Mouse (Mus musculus) embryonic facial prominence, embryonic 12.5 days (tissue): ENCODE results near the gene Phf14. TPM values are rescaled to one million over a fixed set of nuclear protein-coding genes. Genes with fewer than 3 reads are reported as not detected.

ENCODE experiments used
- ATAC-seq: fragments of 200-750 bp; cut with Nextera tagmentation; 2 replicates; pipeline ENCODE4 v1.8.0; 2017; ENCODE audit not compliant: insufficient number of reproducible peaks, insufficient read depth, low FRiP score, low TSS enrichment
- H3K27ac ChIP-seq: fragments of 300-500 bp; sonication (generic); 2 replicates; pipeline ENCODE4 v1.5.1; 2016; ENCODE audit warnings: mild to moderate bottlenecking
- H3K27me3 ChIP-seq: fragments of 300-500 bp; sonication (generic); 2 replicates; pipeline ENCODE4 v1.6.1; 2016; ENCODE audit warnings: mild to moderate bottlenecking, moderate library complexity
- H3K36me3 ChIP-seq: fragments of 300-500 bp; sonication (generic); 2 replicates; pipeline ENCODE4 v1.6.1; 2016; ENCODE audit warnings: mild to moderate bottlenecking
- H3K4me1 ChIP-seq: fragments of 300-500 bp; sonication (generic); 2 replicates; pipeline ENCODE4 v1.6.1; 2016
- H3K4me2 ChIP-seq: fragments of 300-500 bp; sonication (generic); replicated peaks from 2 replicates; pipeline ENCODE4 v1.6.1; 2016; ENCODE audit warnings: mild to moderate bottlenecking, moderate library complexity
- H3K4me3 ChIP-seq: fragments of 300-500 bp; sonication (generic); 2 replicates; pipeline ENCODE4 v1.5.1; 2016; ENCODE audit warnings: mild to moderate bottlenecking
- H3K9ac ChIP-seq: fragments of 300-500 bp; sonication (generic); 2 replicates; pipeline ENCODE4 v1.6.1; 2016; ENCODE audit warnings: mild to moderate bottlenecking, moderate library complexity
- H3K9me3 ChIP-seq: fragments of 300-500 bp; sonication (generic); 2 replicates; pipeline ENCODE4 v1.6.1; 2016; ENCODE audit warnings: mild to moderate bottlenecking, moderate library complexity
- WGBS: fragments of 180-500 bp; shearing (Covaris S2); methylation state at CpG from one replicate; pipeline ENCODE4 v1.1.7; 2016; 5-methylcytosine and 5-hydroxymethylcytosine counted together
- polyA plus RNA-seq: library from polyadenylated mRNA; unstranded; fragments of >200 nt; fragmentation: Nextera tagmentation; extraction: Ambion mirVana; gene quantifications from 2 replicates; pipeline ENCODE4 v1.2.1, GENCODE M21; 2016

Gene Phf14
- polyA plus RNA-seq, 1 experiment from 2014 or later: 110 TPM

GRCm38 (mm10) chr6:11948100-11948499 is 40.5 kb downstream of the Phf14 start:
- Histone ChIP-seq H3K4me2 (no peak overlapping the region), H3K36me3 (peaks cover 32% of the 10 kb centered on the region), H3K27me3 (no peaks in the 10 kb centered on the region), H3K4me3 (no peak overlapping the region), H3K4me1 (no peaks in the 10 kb centered on the region), H3K9ac (no peak overlapping the region), H3K27ac (no peak overlapping the region), H3K9me3 (no peaks in the 10 kb centered on the region)
- no peak for ATAC-seq
- 93% methylated on average over 1 of the region's 1 CpGs for WGBS

GRCm38 (mm10) chr6:11960172-11960571 is 52.6 kb downstream of the Phf14 start:
- Histone ChIP-seq H3K9ac (no peak overlapping the region), H3K4me3 (no peak overlapping the region), H3K4me2 (no peak overlapping the region), H3K27ac (no peak overlapping the region), H3K9me3 (no peaks in the 10 kb centered on the region), H3K27me3 (no peaks in the 10 kb centered on the region), H3K4me1 (no peaks in the 10 kb centered on the region), H3K36me3 (peaks cover 11% of the 10 kb centered on the region)
- ATAC-seq: no peak
- WGBS: 91% methylated on average over 7 of the region's 7 CpGs

- Histone ChIP-seq H3K27me3 (no peaks in the 10 kb centered on the region), H3K36me3 (peaks cover 32% of the 10 kb centered on the region), H3K9ac (no peak overlapping the region), H3K9me3 (no peaks in the 10 kb centered on the region), H3K27ac (no peak overlapping the region), H3K4me3 (no peak overlapping the region), H3K4me2 (no peak overlapping the region), H3K4me1 (no peaks in the 10 kb centered on the region)
- 92% methylated on average over 1 of the region's 1 CpGs for WGBS
- ATAC-seq: no peak
Measured at GRCm38 (mm10) chr6:11993782-11994181, 86.2 kb downstream of the Phf14 start.

- Histone ChIP-seq H3K27ac (no peak overlapping the region), H3K4me1 (no peaks in the 10 kb centered on the region), H3K9me3 (no peaks in the 10 kb centered on the region), H3K4me3 (no peak overlapping the region), H3K27me3 (no peaks in the 10 kb centered on the region), H3K36me3 (peaks cover 36% of the 10 kb centered on the region), H3K4me2 (no peak overlapping the region), H3K9ac (no peak overlapping the region)
- WGBS: 83% methylated on average over 4 of the region's 4 CpGs
- ATAC-seq: no peak
Measured at GRCm38 (mm10) chr6:11998576-11998975, 91.0 kb downstream of the Phf14 start.

- Histone ChIP-seq H3K36me3 (peaks cover 31% of the 10 kb centered on the region), H3K9ac (no peak overlapping the region), H3K27me3 (no peaks in the 10 kb centered on the region), H3K4me1 (no peaks in the 10 kb centered on the region), H3K27ac (no peak overlapping the region), H3K4me3 (no peak overlapping the region), H3K4me2 (no peak overlapping the region), H3K9me3 (no peaks in the 10 kb centered on the region)
- ATAC-seq: no peak
- 88% methylated on average over 1 of the region's 1 CpGs for WGBS
Measured at GRCm38 (mm10) chr6:11999506-11999905, 91.9 kb downstream of the Phf14 start.

GRCm38 (mm10) chr6:12005455-12005854 is 97.8 kb downstream of the Phf14 start:
- H3K9me3 ChIP-seq: no peaks in the 10 kb centered on the region
- no peak overlapping the region for H3K9ac ChIP-seq
- ATAC-seq: no peak
- H3K36me3 ChIP-seq: peaks cover 9% of the 10 kb centered on the region; the same call in 1 of the 2 replicates
- no peaks in the 10 kb centered on the region for H3K27me3 ChIP-seq
- 95% methylated on average over 4 of the region's 4 CpGs for WGBS
- H3K4me3 ChIP-seq: no peak overlapping the region
- no peak overlapping the region for H3K4me2 ChIP-seq
- no peaks in the 10 kb centered on the region for H3K4me1 ChIP-seq
- H3K27ac ChIP-seq: no peak overlapping the region

- no peak for ATAC-seq
- no peak overlapping the region for H3K9ac ChIP-seq
- no peak overlapping the region for H3K27ac ChIP-seq
- H3K9me3 ChIP-seq: no peaks in the 10 kb centered on the region
- no peaks in the 10 kb centered on the region for H3K27me3 ChIP-seq
- H3K4me1 ChIP-seq: no peaks in the 10 kb centered on the region
- H3K4me2 ChIP-seq: no peak overlapping the region
- H3K36me3 ChIP-seq: peaks cover 9% of the 10 kb centered on the region; the same call in 1 of the 2 replicates
- H3K4me3 ChIP-seq: no peak overlapping the region
- 94% methylated on average over 1 of the region's 1 CpGs for WGBS
Measured at GRCm38 (mm10) chr6:12006001-12006400, 98.4 kb downstream of the Phf14 start.

GRCm38 (mm10) chr6:12012103-12012502 is 104.5 kb downstream of the Phf14 start:
- ATAC-seq: no peak
- WGBS: 97% methylated on average over 5 of the region's 5 CpGs
- H3K4me1 ChIP-seq: no peaks in the 10 kb centered on the region
- H3K9ac ChIP-seq: no peak overlapping the region
- no peak overlapping the region for H3K4me3 ChIP-seq
- no peaks in the 10 kb centered on the region for H3K9me3 ChIP-seq
- H3K36me3 ChIP-seq: peaks cover 8% of the 10 kb centered on the region; the same call in 1 of the 2 replicates
- no peaks in the 10 kb centered on the region for H3K27me3 ChIP-seq
- no peak overlapping the region for H3K27ac ChIP-seq
- H3K4me2 ChIP-seq: no peak overlapping the region

GRCm38 (mm10) chr6:12014035-12014434 is 106.4 kb downstream of the Phf14 start:
- WGBS: 67% methylated on average over 2 of the region's 2 CpGs
- H3K4me1 ChIP-seq: no peaks in the 10 kb centered on the region

GRCm38 (mm10) chr6:12014733-12015132 is 107.1 kb downstream of the Phf14 start:
- ATAC-seq: no peak
- Histone ChIP-seq H3K27ac (no peak overlapping the region), H3K27me3 (no peaks in the 10 kb centered on the region), H3K4me3 (no peak overlapping the region), H3K4me1 (no peaks in the 10 kb centered on the region), H3K4me2 (no peak overlapping the region), H3K9me3 (no peaks in the 10 kb centered on the region), H3K9ac (no peak overlapping the region), H3K36me3 (0 out of 2 replicates have a peak, but pooled peaks cover 3% of the 10 kb centered on the region)
- WGBS: 94% methylated on average over 2 of the region's 2 CpGs

More at GRCm38 (mm10) chr6:12014035-12014434, 106.4 kb downstream of the Phf14 start:
- no peak for ATAC-seq
- H3K27ac ChIP-seq: no peak overlapping the region
- H3K4me3 ChIP-seq: no peak overlapping the region
- H3K36me3 ChIP-seq: 0 out of 2 replicates have a peak, but pooled peaks cover 3% of the 10 kb centered on the region
- H3K27me3 ChIP-seq: no peaks in the 10 kb centered on the region
- no peaks in the 10 kb centered on the region for H3K9me3 ChIP-seq
- H3K9ac ChIP-seq: no peak overlapping the region
- no peak overlapping the region for H3K4me2 ChIP-seq

- H3K9me3 ChIP-seq: no peaks in the 10 kb centered on the region
- 75% methylated on average over 1 of the region's 1 CpGs for WGBS
- no peak overlapping the region for H3K9ac ChIP-seq
- H3K36me3 ChIP-seq: peaks cover 11% of the 10 kb centered on the region
- no peaks in the 10 kb centered on the region for H3K27me3 ChIP-seq
- no peaks in the 10 kb centered on the region for H3K4me1 ChIP-seq
- H3K4me2 ChIP-seq: no peak overlapping the region
- no peak overlapping the region for H3K27ac ChIP-seq
- H3K4me3 ChIP-seq: no peak overlapping the region
- ATAC-seq: no peak
Measured at GRCm38 (mm10) chr6:12019736-12020135, 112.1 kb downstream of the Phf14 start.

GRCm38 (mm10) chr6:12020156-12020555 is 112.5 kb downstream of the Phf14 start:
- no peaks in the 10 kb centered on the region for H3K27me3 ChIP-seq
- 68% methylated on average over 3 of the region's 3 CpGs for WGBS
- H3K4me3 ChIP-seq: no peak overlapping the region
- no peak overlapping the region for H3K27ac ChIP-seq
- no peak overlapping the region for H3K4me2 ChIP-seq
- peaks cover 9% of the 10 kb centered on the region for H3K36me3 ChIP-seq
- H3K9me3 ChIP-seq: no peaks in the 10 kb centered on the region
- no peak overlapping the region for H3K9ac ChIP-seq
- no peak for ATAC-seq
- H3K4me1 ChIP-seq: no peaks in the 10 kb centered on the region

GRCm38 (mm10) chr6:12020738-12021137 is 113.1 kb downstream of the Phf14 start:
- no peak overlapping the region for H3K4me3 ChIP-seq
- H3K27ac ChIP-seq: no peak overlapping the region
- no peak overlapping the region for H3K4me2 ChIP-seq
- ATAC-seq: no peak
- 86% methylated on average over 4 of the region's 4 CpGs for WGBS
- H3K27me3 ChIP-seq: no peaks in the 10 kb centered on the region
- H3K36me3 ChIP-seq: peaks cover 9% of the 10 kb centered on the region
- H3K4me1 ChIP-seq: no peaks in the 10 kb centered on the region
- no peaks in the 10 kb centered on the region for H3K9me3 ChIP-seq
- H3K9ac ChIP-seq: no peak overlapping the region
